Mouse (Mus musculus): ENCODE data around the gene Pcare.
"Not testable (repeated sequence)": the region's sequence is repeated elsewhere in the genome, so short reads cannot be mapped to it uniquely, and the experiment has no call there.

The Pcare gene

GRCm38 (mm10) chr17:71752831-71753230 lies at the start of gene Pcare:
Gene Pcare (minus strand): TSS chr17:71752894.
- in situ Hi-C loops (cut with MseI, MboI) = no loop called here

DNA sequence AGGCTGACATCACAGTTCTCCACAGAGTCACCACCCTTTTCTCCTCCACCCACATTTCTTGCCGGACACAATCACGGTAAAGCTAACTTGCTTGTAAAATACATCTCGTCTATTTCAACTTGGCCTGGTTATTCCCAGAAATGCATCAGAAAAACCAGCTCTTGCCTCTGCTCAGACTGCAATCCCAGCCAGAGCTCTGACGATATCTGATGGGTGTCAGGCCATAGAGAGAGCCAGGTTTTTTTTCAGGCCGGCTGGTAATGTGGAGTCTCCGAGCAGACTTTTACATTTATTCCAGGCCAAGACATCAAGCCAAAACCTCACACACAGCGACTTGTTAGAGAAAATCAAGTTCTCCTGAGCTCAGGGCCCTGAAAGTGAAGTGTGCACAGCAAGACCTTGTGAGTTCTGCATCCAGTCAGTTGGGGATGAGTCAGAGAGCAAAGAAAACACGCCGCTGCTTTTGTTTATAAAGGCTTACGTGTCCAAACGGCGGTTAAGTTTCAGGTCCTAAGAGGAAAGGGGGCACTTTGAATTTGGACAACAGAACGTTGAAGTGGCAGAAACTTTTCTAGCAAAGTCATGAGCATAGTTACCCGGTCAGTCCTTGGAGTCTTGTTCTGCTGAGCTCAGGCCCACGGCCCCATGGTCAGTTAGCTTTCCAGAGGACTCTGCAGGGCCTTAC lies 43.0 kb upstream of the Pcare start:
- in situ Hi-C loops (cut with MseI, MboI) = no loop called here

- in situ Hi-C loops (cut with MseI, MboI) = no loop called here
Measured at GRCm38 (mm10) chr17:71791622-71792021, 38.9 kb upstream of the Pcare start.

DNA sequence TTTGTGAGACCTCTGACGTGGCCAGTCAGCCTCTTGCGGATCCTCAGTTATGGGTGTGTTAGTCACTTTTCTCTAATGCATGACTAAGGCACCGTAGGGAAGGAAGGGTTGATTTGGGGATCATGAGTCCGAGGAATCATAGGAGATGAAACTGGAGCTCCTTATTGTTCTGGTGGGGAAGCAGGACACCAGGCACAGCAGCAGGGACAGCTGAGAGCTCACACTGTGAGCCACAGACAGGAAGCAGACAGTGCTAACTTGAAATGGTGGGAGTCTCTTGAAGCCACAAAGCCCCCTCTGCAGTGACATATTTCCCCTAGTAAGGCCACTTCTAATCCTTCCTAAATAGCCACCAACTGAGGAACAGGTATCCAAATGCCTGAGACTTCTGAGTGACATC lies 38.4 kb upstream of the Pcare start:
- in situ Hi-C loops (cut with MseI, MboI) = no loop called here

- in situ Hi-C loops (cut with MseI, MboI) = no loop called here
Measured at GRCm38 (mm10) chr17:71786456-71786855, 33.8 kb upstream of the Pcare start.

DNA sequence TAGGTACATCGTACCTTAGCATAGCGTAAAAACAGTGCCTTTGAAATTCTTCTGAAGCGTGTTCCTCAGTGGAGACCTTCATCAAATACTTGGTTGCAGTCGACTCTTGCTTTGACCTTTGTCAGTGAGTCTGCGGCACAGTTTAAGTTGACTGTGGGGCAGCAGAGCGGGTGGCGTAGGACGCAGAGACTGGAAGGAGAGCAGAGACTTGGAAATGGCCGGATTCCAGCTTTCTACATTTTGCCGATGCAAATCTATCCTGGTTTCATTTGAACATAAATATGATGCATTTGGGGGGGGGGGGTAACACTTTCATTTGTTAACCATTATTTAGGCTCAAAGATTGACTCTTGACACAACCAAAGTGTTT lies 30.7 kb upstream of the Pcare start:
- in situ Hi-C loops (cut with MseI, MboI) = no loop called here

DNA sequence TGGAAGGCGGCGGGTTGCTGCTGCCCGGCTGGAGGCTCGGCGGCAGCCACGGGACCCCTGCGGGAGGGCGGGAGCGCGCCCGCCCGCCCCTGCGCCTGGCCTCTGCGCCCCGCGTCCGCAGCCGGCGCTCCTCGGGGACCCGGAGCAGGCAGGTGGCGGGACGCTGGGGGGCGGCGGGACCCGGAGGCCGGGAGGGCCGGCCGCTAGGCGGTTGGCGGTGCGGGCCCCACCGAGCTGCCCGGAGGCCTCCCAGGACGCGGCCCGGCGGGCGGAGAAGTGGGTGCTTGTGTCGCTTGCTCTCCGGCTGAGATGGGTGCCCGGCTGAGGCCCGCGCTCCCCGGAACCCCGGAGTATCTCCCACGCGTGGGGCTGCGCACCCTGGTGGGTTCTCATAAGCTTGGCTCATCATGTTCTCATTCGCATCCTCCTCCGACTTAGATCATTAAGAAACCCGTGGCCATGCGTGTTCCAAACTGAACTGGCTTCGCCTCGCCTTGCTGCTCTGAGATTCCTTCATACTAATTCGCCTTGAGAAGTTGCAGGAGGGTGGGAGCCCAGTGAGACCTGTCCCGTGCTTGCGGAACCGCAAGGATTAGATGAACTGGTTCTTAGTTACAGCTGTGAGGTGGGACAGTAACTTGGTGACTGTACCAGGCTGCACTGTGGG lies 30.1 kb upstream of the Pcare start:
- in situ Hi-C loops (cut with MseI, MboI) = no loop called here

DNA sequence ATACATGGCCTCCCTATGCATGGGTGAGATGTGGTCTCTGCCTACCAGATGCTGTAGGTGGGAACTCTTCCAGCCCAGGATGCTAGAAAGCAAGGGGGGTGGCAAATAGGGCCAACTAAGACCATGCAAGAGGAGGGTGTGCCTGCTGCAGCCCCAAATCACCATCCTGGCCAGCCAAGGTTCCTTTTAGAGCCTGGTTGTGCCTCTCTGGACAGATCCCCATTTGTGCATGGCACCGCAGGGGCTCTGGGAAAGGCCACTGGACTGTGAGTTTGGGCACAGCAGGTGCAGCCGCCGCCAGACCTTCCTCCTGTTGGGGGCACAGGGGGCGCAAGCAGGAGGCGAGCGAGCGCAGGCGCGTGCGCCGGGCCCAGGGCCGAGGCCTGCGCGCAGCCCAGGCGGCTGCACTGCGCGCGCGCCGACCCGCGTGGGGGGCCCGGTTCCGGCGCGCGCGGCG lies 29.6 kb upstream of the Pcare start:
- in situ Hi-C loops (cut with MseI, MboI) = no loop called here

DNA sequence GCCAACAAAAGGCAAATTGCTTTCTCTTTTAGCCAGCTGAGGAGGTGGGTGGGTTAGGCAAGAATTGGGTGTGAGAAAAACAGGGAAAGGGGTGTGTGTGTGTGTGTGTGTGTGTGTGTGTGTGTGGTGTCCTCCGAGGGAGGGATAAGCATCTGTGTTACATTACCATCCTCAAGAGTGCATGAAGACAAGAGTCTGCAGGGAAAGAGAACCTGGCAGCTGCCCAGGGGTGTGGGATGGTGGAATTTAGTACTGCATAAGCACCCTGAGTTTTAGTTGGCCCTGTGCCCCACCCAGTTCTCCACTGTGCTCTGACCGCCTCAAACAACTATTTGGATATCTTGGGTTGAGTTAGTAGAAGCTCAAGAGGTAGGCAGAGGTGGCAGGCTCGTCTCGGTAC lies 28.3 kb upstream of the Pcare start:
- in situ Hi-C loops (cut with MseI, MboI) = no loop called here

- in situ Hi-C loops (cut with MseI, MboI) = no loop called here
Measured at GRCm38 (mm10) chr17:71780490-71780889, 27.8 kb upstream of the Pcare start.

GRCm38 (mm10) chr17:71778696-71779095 lies 26.0 kb upstream of the Pcare start:
- in situ Hi-C loops (cut with MseI, MboI) = no loop called here

DNA sequence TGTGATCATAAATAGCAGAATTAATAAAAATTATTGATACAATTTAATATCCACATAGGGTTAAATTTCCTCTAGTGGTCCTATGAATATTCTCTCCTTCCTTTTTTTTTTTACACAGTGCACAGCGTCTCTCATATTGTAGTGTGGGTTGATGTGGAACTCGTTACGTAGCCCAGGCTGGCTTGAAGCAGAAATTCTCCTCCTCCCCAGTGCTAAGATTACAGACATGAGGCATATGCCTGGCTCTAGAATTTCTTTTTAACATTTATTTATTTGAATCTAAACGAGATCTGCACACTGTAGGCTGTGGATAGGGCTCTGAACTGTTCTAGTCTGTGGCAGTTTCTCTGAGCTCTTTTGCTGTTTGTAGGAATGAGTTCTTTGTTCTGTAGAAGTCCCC lies 22.6 kb upstream of the Pcare start:
- in situ Hi-C loops (cut with MseI, MboI) = no loop called here

DNA sequence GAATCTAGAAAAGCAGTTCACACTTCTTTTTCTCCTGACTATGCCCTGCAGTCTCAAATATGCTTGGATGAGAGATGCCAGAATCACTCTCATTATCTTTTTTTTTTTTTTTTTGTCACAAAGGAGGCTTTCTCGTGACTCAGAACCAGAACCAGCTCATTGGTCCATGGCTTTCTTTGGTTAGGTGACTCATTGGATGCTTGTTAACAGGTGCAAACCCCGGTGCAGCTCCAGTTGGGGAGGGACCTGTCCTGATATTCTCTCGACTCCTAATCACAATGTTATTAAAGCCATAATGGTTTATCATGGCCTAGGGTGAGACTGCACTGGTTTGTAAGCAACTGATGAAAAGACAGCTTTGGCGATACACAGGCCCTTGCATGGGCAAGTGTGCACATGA lies 21.5 kb upstream of the Pcare start:
- in situ Hi-C loops (cut with MseI, MboI) = no loop called here

DNA sequence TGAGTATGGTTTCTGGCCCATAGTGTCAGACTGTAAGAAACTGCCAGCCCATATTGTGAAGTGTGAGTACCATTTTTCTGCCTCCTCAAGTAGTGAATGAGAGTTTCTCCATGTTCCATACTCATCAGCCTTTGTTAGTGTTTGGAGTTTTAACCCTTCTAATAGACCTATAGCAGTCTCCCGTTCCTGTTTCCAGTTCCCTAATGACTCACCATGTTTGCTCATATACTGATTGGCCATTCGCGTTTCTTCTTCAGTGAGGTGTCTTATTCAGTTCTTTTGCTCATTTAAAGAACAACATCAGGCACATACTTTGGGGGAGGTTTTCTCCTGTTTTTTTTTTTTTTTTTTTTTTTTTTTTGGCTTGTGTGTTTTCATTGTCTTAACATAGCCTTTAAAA lies 18.0 kb upstream of the Pcare start:
- in situ Hi-C loops (cut with MseI, MboI) = no loop called here

- in situ Hi-C loops (cut with MseI, MboI) = no loop called here
Measured at GRCm38 (mm10) chr17:71769564-71769963, 16.9 kb upstream of the Pcare start.

DNA sequence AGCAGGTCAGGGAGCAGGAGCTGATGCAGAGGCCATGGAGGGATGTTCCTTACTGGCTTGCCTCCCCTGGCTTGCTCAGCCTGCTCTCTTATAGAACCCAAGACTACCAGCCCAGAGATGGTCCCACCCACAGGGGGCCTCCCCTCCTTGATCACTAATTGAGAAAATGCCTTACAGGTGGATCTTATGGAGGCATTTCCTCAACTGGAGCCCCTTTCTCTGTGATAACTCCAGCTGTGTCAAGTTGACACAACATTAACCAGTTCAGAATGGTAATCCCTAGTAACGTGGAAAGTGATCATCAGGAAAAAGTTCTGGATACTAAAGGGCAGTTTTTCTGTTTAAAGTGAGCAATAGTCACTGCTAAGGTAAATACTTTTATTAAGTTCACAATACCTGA lies 15.5 kb upstream of the Pcare start, which contains the start of gene Clip4:
Clip4 (plus strand) TSS at position 301 of the 400 bp plus-strand sequence.
- in situ Hi-C loops (cut with MseI, MboI) = not testable (repeated sequence)

DNA sequence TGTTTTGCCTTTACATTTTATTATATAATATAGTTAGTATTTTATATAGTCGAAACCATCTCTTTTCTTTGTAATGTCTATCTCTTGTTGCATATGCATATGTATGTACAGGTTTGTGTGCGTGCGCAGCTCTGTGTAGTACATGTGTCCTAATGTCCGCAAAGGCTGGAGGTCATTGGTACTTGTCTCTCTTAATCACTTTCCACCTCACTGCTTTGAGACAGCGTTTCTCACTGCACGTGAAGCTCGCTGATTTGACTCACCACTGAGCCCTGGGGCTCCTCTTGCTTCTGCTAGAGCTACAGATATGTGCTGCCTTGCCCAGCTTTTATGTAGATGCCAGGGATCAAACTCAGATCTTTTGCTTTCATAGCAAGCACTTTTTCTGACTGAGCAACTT lies 7.8 kb upstream of the Pcare start:
- in situ Hi-C loops (cut with MseI, MboI) = no loop called here

GRCm38 (mm10) chr17:71749616-71750168 lies 3.0 kb downstream of the Pcare start:
- in situ Hi-C loops (cut with MseI, MboI) = no loop called here

DNA sequence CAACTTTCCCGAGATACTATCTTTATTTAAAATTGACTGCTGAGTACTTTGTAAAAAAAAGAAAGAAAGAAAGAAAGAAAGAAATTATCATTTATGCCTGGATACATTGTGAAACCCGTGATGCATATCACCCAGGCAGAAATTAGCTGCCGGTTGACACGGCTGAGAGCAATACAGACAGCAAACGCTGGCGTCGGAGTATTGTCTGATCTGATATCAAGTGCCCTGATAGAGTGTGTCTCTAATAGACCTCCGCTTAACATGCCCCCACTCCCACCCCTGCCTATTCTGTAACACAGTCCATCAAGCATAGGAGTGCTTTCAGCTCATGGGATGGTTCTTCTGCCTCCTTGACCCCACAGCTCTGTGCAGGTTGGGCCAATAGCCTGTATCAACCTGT lies 5.1 kb downstream of the Pcare start:
- in situ Hi-C loops (cut with MseI, MboI) = no loop called here

DNA sequence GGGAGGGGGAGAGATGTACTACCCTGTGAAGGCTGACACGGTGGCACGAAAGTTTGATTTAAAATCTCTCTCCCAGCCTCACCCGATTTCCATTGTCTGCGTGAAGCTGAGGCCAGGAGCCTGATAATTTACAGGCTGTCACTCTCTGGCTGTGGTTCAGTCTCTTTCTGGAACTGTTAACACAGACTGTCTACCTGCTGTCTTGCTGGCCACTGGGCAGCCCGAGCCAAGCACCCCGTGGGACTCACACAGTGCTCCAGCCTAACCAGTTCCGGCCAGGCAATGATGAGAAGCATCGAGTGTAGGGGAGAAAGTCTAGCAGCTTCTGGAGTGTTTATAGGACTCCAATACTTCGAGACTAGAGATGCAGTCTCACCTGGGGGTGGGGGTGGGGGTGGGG lies 6.6 kb downstream of the Pcare start:
- in situ Hi-C loops (cut with MseI, MboI) = no loop called here

- in situ Hi-C loops (cut with MseI, MboI) = no loop called here
Measured at GRCm38 (mm10) chr17:71742935-71743334, 9.8 kb downstream of the Pcare start.

DNA sequence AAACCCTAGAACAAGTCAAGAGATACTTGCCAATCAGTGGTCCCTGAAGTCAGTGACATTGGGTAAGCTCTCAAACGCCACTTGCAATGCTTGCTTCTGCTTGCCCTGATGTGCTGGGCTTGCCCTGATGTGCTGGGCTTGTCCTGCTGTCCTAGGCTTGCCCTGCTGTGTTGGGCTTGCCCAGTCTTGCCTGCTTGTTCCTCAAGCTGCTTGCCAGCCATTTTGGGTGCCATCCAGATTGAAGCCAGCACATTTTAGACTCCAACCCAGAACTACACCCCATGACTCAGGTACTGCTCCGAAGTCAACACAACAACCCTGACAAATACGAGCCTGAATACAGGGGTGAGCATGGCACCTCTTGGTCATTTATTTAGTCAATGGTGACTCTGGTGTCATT lies 10.5 kb downstream of the Pcare start:
- in situ Hi-C loops (cut with MseI, MboI) = no loop called here

DNA sequence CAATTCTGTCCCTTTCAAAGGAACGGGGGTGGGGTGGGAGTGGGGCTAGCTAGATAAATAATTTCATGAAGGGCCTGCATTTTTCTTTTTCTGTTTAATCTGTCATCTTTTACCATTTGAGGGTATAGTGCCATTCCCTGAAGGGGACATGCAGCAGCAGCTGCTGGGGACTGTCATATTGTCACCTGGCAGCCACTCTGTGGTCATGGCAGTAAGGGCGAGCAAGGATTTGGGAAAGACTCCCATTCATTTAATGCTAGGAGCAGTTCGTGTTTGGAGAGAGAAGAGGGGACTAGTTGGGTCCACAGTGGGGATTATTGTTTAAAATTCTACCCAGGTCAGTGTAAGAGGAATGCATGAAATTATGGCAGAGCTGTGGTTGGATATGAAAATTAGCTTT lies 16.3 kb downstream of the Pcare start:
- in situ Hi-C loops (cut with MseI, MboI) = no loop called here

Measured in mouse trophoblast stem cell (cell line).